Mouse (Mus musculus) yolk sac, embryonic 10.5 days (tissue): ENCODE measurements around the gene Abat.
A peak's percentile ranks its signal among the peaks of the same experiment; 100 is the strongest.

Source experiments
- DNase-seq: peaks from one replicate; pipeline ENCODE4 v3.0.0-alpha.2; 2017; ENCODE audit warnings: low spot score

Abat gene

DNA sequence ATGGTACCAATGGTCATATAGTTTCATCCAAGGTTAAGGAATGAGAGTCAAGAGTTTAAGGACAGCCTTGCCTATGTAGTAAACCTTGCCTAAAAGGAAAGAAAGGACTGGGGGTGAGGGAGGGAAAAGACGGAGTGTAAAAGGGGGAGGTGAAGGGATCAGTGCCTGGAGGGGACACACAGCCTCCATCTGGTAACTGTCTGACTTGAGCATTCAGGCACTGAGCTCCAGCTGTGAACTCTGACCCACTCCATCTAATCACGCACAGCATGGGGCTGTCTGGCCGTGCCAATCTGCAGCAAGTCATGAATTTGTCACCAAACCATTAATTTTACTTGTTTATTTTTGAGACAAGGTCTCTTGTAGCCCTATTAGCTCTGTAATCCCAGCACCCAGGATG, 60.5 kb downstream of the Abat start:
- DNase-seq = no peak

DNA sequence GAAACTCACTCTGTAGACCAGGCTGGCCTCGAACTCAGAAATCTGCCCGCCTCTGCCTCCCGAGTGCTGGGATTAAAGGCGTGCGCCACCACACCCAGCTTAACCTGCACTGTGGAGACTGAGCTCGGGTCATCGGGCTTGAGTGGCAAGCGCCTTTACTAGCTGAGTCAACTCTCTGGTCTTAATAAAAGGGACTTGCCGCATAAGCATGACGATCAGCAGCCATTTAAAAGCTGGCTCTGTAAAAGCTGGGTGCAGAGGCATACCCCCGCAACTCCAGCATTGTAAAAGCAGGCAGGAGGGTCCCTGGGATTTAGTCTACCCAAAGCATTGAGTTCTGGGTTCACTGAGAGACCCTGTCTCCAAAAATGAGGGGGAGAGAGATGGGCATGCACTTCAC, 61.1 kb downstream of the Abat start:
- DNase-seq = no peak

DNA sequence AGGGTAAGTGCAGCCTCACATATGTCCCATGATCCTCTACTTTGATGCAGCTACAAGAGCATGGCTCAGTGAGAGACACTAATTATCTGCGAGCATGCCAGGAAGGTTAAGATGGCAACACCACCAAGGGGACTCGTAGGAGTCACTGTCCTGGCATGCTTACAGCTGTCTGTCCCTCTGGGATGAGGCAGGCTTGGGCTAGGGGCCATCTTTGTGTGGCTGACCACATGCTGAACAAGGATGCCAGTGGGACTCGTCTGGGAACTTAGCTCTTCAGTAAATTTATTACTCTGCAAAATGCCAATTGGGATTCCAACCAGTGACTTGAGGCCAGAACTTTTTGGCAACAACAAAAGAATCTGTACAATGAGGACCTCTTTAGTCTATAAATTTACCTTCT, 62.9 kb downstream of the Abat start:
- no peak for DNase-seq

DNA sequence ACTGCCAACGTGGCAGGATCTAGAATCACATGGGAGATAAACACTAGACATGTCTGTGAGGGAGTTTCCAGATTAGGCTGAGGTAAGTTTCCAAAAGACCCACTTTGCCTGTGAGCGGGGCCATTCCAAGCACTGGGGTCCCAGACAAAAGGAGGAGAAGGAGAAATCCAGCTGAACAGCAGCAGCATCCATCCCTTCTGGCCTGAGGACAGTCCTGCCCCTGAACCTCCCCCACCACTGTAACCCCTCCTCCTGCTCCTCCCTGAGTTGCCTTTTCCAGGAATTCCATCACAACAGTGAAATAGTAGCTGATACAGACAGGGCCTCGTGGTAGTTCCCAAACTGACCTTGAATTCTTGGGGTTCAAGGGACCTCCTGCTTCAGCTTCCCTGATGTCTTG, 63.7 kb downstream of the Abat start:
- DNase-seq = no peak

DNA sequence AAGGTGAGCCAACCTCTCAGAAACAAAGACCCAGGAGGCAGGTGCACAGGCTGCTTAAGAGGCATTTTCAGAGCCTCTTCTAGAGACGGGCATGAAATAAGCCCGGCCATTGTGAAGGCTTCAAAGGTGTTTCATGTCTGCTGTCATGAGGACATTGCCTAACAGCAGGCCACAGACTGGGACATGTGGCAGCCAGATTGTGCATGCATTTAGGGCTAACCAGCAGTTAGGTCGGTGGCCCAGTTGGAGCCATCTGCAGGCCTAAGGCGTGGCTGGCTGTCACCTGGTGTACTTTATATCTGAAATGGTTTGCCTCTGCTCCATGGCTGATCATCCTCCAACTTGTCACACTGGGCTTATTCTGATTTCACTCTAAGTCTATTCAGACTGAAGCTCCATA, 65.1 kb downstream of the Abat start:
- DNase-seq = no peak

DNA sequence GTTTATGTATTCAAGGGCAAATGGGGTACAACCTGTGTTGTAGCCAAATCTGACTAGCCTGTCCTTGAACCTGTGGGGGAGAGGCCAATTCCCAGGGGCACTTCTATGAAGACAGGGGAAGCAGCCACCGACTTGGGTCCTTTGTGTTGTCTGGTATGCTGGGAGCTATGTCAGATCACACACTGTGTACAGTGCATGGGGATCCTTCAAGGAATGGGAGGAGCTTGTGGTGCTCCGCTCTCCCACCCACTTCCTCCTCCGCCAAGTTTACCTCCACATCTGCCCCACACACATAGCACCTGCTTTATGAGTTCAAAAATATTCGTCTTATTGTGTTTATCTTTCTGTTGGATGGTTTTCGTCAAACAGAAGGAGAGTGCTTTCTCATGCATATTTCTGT, 66.3 kb downstream of the Abat start:
- no peak for DNase-seq

DNA sequence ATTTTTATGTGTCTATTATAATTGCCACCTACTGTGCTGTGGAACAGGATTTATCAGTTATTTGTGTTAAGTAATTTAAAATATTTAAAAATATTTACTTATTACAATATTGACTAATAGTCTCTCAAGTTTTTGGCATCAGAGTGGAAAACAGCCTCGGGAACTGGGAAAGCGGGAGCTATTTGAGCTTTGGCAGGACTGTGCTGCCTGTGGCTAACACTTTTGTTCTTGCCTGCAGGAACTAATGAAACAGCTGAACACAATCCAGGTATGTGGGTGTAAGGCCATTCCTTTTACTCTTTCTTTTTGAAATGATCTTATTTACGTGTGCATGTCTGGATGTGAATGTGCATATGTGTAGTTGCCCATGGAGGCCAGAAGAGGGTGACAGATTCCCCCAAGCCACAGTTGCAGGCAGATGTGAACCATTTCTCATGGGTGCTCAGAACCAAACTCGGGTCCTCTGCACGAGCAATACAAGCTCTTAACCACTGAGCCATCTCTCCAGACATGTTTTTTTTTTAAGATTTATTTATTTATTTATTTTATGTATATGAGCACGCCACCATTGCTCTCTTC, 68.5 kb downstream of the Abat start:
- no peak for DNase-seq

DNA sequence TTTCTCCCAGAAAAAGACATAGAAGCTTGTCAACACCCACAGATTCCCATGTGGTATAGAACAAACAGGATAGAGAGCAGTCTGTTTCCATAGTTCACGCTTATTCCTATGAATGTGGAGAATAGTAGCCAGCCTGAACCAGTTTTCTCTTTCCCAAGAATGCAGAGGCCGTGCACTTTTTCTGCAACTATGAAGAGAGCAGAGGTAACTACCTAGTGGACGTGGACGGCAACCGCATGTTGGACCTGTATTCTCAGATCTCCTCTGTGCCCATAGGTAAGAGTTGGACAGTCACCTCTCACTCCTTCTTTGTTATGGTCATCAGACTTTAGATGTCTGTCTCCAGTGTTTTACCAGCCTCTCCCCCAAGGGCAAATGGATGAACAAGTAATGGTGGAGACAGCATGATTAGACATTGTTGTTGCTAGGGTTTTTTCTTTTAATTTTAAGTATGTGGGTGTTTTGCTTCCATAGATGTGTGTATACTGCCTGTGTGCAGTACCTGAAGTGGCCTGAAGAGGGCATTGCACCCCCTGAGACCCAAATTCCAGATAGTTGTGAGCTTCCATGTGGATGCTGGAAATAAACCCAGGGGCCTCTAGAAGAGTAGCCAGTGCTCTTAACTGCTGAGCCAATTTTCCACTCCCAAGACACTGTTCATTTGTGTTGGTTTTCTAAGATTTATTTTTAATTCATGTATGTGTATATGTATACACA, 69.5 kb downstream of the Abat start:
- no peak for DNase-seq

DNA sequence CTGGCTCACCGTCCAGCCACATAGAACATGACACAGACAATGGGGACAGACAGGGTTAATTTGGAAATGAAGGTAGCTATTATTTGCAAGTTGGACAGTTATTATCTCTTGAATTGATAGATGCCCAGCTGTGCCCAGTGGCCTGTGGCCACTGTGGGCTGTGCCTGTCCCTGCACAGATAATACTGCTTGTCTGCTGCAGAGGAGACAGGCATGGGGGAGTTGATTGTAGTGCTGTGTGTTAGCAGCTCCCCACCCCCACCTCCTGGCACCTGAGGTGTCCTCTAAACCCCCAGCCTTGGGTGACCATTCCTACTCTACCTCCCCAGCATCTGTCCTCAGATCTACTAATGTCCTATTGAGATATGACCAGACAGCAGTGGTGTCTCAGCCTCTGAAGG, 71.0 kb downstream of the Abat start:
- DNase-seq = no peak

DNA sequence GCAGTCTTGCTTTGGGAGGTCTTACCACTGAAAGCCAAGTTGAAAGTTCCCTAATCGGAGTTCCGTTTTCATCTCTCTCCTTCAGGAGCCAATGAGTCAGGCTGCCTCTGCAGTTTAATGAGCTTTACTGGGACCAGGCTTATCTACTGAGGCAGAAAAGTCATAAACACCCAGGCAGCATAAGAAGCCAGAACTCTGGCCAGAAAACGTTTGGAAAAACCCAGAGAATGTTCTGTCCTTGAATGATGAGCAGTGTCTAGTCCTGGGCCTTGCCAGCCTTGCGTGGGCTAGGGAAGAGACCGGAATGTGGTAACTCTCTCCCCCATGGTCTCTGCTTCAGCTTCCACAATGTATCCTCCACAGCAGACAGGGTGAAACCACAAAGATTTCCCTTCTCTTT, 71.8 kb downstream of the Abat start:
- no peak for DNase-seq

DNA sequence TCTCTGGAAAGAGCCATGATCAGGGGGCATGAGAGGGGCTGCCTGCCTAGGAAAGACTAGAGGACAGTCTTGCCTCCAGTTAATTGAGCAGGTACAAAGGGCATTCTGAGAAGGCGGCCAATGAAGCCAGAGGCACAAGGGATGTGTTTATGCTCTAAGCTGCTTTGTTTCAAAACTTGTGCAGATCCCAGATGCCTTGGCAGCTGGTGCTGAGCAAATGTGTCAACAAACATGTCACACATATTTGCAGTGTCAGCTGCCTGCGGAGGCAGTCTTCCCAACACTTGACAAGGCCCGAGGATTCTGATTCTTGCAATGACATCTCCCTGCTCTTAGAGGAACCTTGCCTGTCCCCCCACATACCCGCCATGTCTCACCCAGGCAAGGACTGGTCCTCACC, 82.2 kb downstream of the Abat start:
- no peak for DNase-seq

DNA sequence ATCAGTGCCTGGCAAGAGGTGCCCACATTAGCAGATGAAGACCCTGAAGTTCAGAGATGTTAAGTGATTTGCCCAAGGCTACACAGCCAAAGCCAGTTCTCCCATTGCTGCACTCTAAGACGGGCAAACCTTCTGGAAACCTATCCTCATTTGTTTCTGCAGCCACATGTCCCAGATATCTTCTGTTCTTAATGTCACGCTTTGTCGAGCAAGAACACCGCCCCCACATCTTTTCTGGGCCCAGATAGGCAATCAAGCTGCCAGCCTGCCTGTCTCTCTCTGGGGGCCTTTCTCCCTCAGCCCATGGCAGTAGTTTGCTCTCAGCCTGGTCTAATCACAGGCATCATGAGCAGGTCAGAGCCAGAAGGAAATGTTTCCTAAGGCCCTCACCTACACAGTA, 83.1 kb downstream of the Abat start:
- DNase-seq = no peak

DNA sequence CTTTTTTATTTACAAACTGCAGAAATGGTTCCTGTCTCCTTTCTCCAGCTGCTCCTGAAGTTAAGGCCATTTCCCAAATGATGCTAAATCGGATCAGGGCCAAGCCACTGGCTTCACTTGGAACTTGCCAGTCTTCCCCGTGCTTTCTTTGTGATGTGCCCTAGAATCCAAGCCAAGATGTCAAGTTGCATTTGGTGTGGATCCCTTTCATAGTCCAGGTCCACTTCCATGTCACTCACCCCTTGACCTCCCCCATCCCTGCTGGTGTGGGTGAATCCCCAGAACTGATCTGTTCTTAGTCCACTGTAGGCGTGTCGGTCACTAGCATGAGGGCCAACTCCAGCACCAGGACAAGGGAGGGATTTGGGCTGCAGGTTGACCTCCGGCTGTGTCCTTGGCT, 84.3 kb downstream of the Abat start:
- DNase-seq = no peak

DNA sequence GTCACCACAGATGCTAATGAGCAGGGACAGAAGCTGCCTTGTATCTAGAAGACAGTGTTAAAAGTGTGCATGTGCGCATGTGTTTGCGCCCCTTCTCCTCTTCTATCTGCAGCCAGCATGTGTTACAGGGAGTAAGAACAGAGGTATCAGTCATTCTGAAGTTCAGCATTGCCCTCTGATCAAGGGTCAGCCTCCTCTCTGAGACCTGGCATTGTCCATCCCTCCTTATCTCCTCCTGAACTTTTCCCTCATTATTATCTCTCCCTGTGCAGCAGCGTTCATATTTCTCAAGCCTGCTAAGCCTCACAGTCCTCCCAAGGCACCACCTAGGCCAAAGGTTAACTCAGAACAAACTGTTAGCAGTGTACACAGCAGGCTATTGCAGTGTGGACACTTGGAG, 90.6 kb downstream of the Abat start:
- DNase-seq = peak; percentile 87

DNA sequence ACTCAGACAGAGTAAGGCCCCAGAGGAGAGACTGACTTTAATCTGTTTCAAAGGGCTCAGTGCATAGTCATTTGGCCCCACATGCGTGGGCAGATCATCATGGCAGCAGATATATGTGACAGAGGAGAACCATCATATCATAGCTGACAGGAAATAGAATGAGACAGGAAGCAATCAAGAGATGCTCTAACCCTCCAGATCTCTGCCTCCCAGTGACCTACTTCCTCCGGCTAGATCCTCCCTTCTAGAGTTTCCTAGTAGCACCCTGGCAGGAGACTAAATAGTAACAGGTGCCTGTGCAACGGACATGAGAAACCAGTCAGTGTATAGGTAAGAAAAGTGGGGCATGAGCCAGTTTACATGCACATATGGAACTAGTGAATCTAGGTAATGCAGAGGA, 97.2 kb downstream of the Abat start:
- DNase-seq = no peak

DNA sequence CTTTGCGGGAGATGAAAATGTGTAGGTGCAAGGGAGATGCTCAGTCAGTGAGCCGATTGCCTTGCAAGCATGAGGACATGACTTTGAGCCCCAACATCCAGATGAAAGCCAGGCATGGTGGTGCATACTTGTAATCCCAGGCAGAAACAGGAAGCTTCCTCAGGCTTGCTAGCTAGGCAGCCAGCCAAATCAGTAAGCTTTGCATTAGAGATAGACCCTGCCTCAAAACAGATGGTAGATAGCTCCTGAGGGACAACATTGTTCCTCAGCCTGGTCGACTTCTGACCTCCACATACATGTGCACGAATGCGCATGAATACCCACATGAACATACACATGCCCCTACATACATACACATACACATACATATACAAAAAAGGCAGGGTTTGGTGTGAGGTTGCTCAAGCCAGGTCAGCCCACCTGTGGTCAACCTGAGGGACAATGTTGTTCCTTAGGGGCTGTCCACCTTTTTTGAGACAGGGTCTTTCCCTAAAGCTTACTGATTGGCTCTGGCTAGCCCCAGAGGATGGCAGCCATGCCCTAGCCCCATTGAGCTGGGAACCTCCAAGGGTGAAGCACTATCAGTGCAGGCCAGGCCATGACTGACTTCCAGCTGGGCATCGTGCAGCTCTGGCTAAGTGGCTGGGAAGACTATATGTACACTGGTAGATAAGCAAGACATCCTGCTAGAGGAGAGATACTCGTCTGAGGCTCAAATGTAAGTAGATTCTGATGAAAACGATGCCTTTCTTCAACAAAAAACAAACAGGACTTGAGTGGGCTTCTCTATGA, 99.2 kb downstream of the Abat start:
- no peak for DNase-seq

DNA sequence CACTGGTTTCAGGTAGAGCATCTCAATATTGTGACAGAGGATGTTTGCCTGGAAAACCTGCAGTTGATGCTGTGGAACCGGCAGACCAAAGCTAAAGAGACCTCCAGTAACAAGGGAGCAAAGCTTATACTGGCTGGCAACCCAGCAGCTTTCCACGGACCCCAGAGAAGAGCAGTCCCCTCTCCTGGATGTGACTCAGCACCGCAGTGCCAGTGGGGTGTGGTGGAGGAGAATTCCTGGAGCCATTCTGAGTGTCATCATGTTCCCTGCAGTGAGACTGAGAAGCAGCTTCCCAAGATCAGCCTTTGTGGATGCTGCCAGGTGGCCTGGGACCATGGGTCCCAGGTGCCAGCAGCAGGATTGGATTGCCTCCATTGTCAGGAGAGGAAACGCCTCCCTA, 99.8 kb downstream of the Abat start:
- no peak for DNase-seq

DNA sequence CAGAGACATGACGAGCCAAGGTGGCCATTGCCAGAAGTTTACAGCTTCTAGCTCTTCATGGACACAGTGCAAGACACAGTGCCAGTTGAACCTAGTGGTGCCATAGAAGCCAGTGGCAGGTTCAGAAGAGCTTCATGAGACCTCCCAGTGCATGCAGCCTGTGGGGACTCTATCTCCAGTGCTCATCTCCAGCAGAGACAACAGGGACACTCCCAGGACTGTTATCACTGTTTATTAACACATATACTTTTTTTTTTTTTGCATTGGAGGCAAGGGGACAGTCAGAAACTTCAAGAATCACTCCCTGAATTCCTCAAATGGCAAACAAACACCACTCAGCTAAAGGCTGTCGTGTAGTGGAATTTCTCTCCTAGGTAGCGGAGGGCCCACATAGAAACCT, 100.2 kb downstream of the Abat start:
- DNase-seq = no peak

DNA sequence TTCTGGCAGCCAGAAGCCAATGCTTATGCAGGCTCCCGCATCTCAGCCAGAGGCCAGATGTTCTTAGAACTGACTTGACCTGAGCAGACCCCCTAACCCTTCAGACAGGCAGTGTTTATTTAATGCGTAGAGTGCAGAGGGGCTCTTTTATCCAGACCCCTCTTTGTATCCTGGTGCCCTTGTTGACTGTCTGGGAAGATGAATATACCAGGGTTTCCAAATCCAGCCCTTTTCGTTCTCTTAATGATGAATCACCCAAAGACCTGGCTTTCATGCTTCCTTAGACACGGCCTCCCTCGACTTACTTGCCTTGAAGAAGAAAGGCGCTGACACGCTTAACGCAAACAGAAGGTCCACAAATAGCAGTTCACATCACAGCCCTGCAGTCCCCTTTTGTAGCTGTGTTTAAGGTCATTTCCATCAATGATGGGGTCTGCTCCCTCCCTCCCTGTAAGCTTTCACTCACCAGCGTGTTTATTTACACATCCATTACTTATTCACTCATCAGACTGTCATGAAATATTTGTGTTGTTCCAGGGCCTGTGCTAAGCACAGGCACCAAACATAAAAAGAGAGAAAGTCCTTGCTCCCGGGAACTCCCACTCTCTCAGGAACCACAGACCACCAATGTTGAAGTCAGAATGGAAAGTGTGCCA, 106.6 kb downstream of the Abat start:
- DNase-seq = peak; percentile 49

DNA sequence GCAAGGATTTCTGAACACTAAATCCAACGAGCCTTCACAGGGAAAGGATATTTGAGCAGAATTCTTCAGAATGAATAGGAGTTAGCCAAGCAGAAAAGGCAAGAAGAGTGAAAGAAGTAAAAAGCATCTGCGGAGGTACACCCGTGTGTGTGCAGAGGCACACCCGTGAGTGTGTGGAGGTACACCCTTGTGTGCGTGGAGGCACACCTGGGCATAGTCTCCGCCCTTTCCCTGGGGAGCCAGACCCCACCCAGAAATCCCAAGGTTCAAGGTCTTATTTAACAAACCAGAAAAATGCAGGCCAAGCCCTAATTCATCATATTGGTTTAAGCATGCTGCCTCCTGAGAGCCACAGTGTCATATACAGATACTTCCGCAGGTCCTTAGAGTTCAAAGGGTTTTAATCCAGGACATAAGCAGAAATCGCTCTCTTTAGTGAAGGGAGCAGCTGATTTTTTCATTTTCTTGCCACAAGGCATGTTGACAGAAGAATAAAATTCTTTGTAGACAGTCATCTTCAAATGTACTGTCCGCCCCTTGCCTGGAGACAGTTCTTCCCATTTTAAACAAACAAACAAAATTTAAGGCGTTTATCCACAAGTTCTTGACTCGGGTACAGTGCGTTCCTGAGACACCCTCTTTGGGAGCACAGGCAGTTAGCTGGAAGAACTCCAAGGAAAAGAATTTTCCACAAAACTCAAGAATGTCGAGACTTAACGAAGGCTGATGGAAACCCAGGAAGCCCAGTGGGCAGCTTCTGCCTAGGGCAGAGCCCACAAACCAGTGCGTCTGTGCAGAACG, 107.3 kb downstream of the Abat start:
- DNase-seq = no peak

DNA sequence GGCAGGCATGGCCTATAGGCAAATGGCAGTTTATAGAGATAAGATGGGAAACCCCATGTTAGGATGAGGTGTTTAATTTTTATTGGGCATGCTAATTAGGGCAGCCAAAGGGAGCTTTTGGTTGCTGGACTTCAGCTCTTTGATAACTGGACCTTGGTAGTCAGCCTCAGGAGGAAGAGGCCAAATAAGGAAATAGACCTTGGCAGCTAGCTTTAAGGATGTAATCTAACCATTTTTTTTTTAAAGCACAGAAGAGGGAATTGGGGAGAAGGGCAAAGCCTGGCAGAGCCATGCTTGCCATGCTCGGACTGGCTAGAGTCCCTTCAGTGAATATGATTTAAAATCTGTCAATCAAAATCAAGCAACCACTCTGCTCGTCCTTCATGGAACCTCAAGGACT, 117.2 kb downstream of the Abat start:
- no peak for DNase-seq

DNA sequence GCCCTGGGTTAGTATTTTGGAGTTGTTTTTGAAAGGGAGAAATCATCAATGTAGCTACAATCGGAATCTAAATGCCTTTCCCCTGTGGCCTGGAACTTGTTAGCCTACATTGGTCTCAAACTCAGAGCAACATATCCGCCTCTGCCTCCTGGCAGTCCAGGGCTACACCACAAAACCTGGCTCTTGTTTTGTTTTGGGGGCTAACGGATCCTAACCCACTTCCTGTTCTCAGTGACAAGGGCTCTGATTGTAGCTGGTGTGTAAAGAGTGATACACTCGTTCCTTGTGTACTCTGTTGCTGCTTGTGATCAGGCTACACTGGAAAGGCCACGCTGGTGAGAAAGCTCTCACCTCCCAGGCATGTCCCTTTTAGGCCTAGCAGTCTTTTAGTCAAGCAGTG, 118.2 kb downstream of the Abat start:
- no peak for DNase-seq
